Mouse (Mus musculus): ENCODE data around the gene Hapln1. TPM values are rescaled to one million over a fixed set of nuclear protein-coding genes. Genes with fewer than 3 reads are reported as not detected.

The Hapln1 gene
- polyA plus RNA-seq, 1 experiment from 2014 or later: 17.9 TPM

- 85% methylated on average over 3 of the region's 3 CpGs for WGBS
- Histone ChIP-seq H3K27ac (ENCODE audit: low read depth, low read length) (no peak overlapping the region), H3K27me3 (ENCODE audit: control insufficient read depth, insufficient read depth, low read length) (no peaks in the 10 kb centered on the region), H3K9me3 (ENCODE audit: control insufficient read depth, low read length) (no peaks in the 10 kb centered on the region), H3K4me1 (ENCODE audit: control insufficient read depth, insufficient read depth, low read length) (no peaks in the 10 kb centered on the region), H3K36me3 (ENCODE audit: control insufficient read depth, insufficient read depth, low read length) (no peaks in the 10 kb centered on the region), H3K9ac (ENCODE audit: low read length) (no peak overlapping the region), H3K4me3 (ENCODE audit: low read depth, low read length) (no peak overlapping the region), H3K4me2 (no peak overlapping the region)
- ATAC-seq (ENCODE audit: low FRiP score) (no peak), DNase-seq (ENCODE audit: low spot score, missing footprints) (no peak)
Measured at GRCm38 (mm10) chr13:89637012-89637411, 97.4 kb downstream of the Hapln1 start.

- DNase-seq (ENCODE audit: low spot score, missing footprints): no peak
- ATAC-seq (ENCODE audit: low FRiP score): no peak
- H3K27me3 ChIP-seq (ENCODE audit: control insufficient read depth, insufficient read depth, low read length): no peaks in the 10 kb centered on the region
- H3K4me3 ChIP-seq (ENCODE audit: low read depth, low read length): no peak overlapping the region
- no peaks in the 10 kb centered on the region for H3K4me1 ChIP-seq (ENCODE audit: control insufficient read depth, insufficient read depth, low read length)
- no peak overlapping the region for H3K9ac ChIP-seq (ENCODE audit: low read length)
- WGBS: 94% methylated on average over 2 of the region's 2 CpGs
- no peaks in the 10 kb centered on the region for H3K9me3 ChIP-seq (ENCODE audit: control insufficient read depth, low read length)
- no peaks in the 10 kb centered on the region for H3K36me3 ChIP-seq (ENCODE audit: control insufficient read depth, insufficient read depth, low read length)
- H3K4me2 ChIP-seq: no peak overlapping the region
- H3K27ac ChIP-seq (ENCODE audit: low read depth, low read length): no peak overlapping the region
Measured at GRCm38 (mm10) chr13:89645589-89645988, 106.0 kb downstream of the Hapln1 start.

DNA sequence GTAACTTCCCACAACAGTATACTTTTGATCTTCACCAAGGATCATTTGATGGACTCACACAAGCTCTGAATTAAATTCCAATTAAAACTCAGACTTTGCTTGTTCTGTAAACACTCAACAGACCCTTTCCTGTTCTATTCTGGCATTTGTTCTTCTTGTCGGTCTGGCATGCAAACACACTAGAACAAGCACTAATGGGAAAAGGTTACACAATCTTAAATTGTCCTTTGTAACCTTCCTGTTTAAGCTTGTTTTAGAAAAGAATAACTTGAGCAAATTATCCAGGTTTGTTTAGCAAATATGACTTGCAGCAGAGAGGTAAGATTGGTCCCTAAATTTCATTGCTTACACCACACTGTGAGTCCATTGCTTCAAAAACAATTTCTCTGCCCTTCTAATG, 113.2 kb downstream of the Hapln1 start:
- Histone ChIP-seq H3K4me3 (ENCODE audit: low read depth, low read length) (no peak overlapping the region), H3K27ac (ENCODE audit: low read depth, low read length) (no peak overlapping the region), H3K4me1 (ENCODE audit: control insufficient read depth, insufficient read depth, low read length) (no peaks in the 10 kb centered on the region), H3K27me3 (ENCODE audit: control insufficient read depth, insufficient read depth, low read length) (no peaks in the 10 kb centered on the region), H3K9ac (ENCODE audit: low read length) (no peak overlapping the region), H3K36me3 (ENCODE audit: control insufficient read depth, insufficient read depth, low read length) (no peaks in the 10 kb centered on the region; the same call in 1 of the 2 replicates), H3K9me3 (ENCODE audit: control insufficient read depth, low read length) (no peaks in the 10 kb centered on the region), H3K4me2 (no peak overlapping the region)
- no peak for DNase-seq (ENCODE audit: low spot score, missing footprints)
- ATAC-seq (ENCODE audit: low FRiP score): no peak
- 75% methylated on average over 1 of the region's 1 CpGs for WGBS

DNA sequence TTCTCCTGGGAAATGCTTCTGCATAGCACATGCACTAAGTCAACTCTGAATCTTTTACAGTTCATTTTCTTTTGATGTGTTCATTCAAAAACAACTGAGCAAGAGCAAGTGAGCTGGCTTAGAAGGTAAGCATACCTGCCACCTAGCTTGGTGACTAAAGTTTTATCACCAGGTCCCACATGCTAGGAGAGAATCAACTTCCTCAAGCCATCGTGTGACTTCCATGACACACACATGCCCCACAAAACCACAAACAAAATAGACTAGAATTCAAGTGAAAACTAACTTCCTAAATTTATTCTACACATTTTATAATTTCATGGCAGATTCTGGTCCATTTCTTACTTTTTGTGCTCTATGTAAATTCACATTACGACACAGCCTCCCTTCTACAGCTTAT, 113.7 kb downstream of the Hapln1 start:
- H3K9me3 ChIP-seq (ENCODE audit: control insufficient read depth, low read length): no peaks in the 10 kb centered on the region
- H3K36me3 ChIP-seq (ENCODE audit: control insufficient read depth, insufficient read depth, low read length): no peaks in the 10 kb centered on the region; the same call in 1 of the 2 replicates
- H3K27ac ChIP-seq (ENCODE audit: low read depth, low read length): no peak overlapping the region
- no peak for DNase-seq (ENCODE audit: low spot score, missing footprints)
- no peaks in the 10 kb centered on the region for H3K4me1 ChIP-seq (ENCODE audit: control insufficient read depth, insufficient read depth, low read length)
- H3K4me2 ChIP-seq: no peak overlapping the region
- WGBS: 88% methylated on average over 2 of the region's 2 CpGs
- no peak for ATAC-seq (ENCODE audit: low FRiP score)
- H3K9ac ChIP-seq (ENCODE audit: low read length): no peak overlapping the region
- H3K27me3 ChIP-seq (ENCODE audit: control insufficient read depth, insufficient read depth, low read length): no peaks in the 10 kb centered on the region
- H3K4me3 ChIP-seq (ENCODE audit: low read depth, low read length): no peak overlapping the region

GRCm38 (mm10) chr13:89657046-89657445, 117.5 kb downstream of the Hapln1 start:
- Histone ChIP-seq H3K4me3 (ENCODE audit: low read depth, low read length) (no peak overlapping the region), H3K36me3 (ENCODE audit: control insufficient read depth, insufficient read depth, low read length) (no peaks in the 10 kb centered on the region; the same call in 1 of the 2 replicates), H3K4me1 (ENCODE audit: control insufficient read depth, insufficient read depth, low read length) (no peaks in the 10 kb centered on the region), H3K27me3 (ENCODE audit: control insufficient read depth, insufficient read depth, low read length) (no peaks in the 10 kb centered on the region), H3K9ac (ENCODE audit: low read length) (no peak overlapping the region), H3K27ac (ENCODE audit: low read depth, low read length) (no peak overlapping the region), H3K9me3 (ENCODE audit: control insufficient read depth, low read length) (no peaks in the 10 kb centered on the region), H3K4me2 (no peak overlapping the region)
- ATAC-seq (ENCODE audit: low FRiP score): no peak
- WGBS: 97% methylated on average over 11 of the region's 11 CpGs
- no peak for DNase-seq (ENCODE audit: low spot score, missing footprints)

Other genes starting within 250 kb of the Hapln1 start
- gene Vcan, start 202.7 kb downstream of the Hapln1 start, polyA plus RNA-seq (2014; fragmentation: Nextera tagmentation; extraction: Ambion mirVana): 36.8 and 39.7 TPM in 2 replicates